Mouse (Mus musculus): Measurements from ENCODE around the gene Psmb11. TPM values are rescaled to one million over a fixed set of nuclear protein-coding genes. Genes with fewer than 3 reads are reported as not detected.
A peak's percentile ranks its signal among the peaks of the same experiment; 100 is the strongest.

Gene Psmb11
- polyA plus RNA-seq, 2 experiments: 0.01 TPM; not detected in 1

DNA sequence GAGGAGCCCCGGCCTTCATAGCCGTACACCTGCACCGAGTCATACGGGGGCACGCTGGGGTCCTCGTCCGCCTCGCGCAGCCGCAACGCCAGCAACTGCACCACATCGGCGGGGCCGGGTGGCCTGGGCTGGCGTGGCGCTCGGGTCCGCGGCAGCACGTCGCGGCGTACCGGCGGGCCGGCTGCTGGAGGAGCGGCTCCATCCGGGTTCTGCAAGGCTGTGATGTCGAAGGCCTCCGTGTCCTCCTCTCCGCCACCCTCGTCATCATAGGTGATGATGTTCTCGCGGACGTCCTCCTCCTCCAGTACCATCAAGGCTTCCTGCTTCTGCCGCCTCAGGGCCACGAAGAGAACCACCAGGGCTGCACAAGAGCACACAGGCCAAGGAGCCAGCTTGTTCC lies 11.0 kb downstream of the Psmb11 start:
- 91% methylated on average over 17 of the region's 37 CpGs for WGBS
- peaks cover 63% of the 10 kb centered on the region for H3K36me3 ChIP-seq (ENCODE audit: control insufficient read depth, insufficient read depth, low read length)

GRCm38 (mm10) chr14:54634182-54634581 lies 12.9 kb downstream of the Psmb11 start:
- Histone ChIP-seq H3K27ac (replicated peaks; ENCODE audit: low read depth, low read length) (no peak overlapping the region), H3K4me1 (ENCODE audit: control insufficient read depth, insufficient read depth, low read length) (no peaks in the 10 kb centered on the region; the same call in 1 of the 2 replicates), H3K4me3 (replicated peaks; ENCODE audit: low read length) (no peak overlapping the region), H3K27me3 (ENCODE audit: control insufficient read depth, insufficient read depth, low read length) (no peaks in the 10 kb centered on the region), H3K36me3 (ENCODE audit: control insufficient read depth, insufficient read depth, low read length) (peaks cover 77% of the 10 kb centered on the region), H3K9ac (ENCODE audit: low read depth, low read length, severe bottlenecking) (no peak overlapping the region), H3K4me2 (replicated peaks; ENCODE audit: low read depth, low read length, severe bottlenecking) (no peak overlapping the region), H3K9me3 (ENCODE audit: control insufficient read depth, low read length) (no peaks in the 10 kb centered on the region)
- DNase-seq (ENCODE audit: low spot score) (no peak), ATAC-seq (ENCODE audit: low FRiP score, low read depth) (no peak)
- TF ChIP-seq POLR2A (IDR thresholded peaks at IDR 0.05; ENCODE audit: borderline replicate concordance, extremely low read depth, insufficient read depth, insufficient read length): no peak
- WGBS: 88% methylated on average over 4 of the region's 4 CpGs

More for the DNA sequence above, 11.0 kb downstream of the Psmb11 start:
- Histone ChIP-seq H3K4me2 (replicated peaks; ENCODE audit: low read depth, low read length, severe bottlenecking) (no peak overlapping the region), H3K9ac (ENCODE audit: low read depth, low read length, severe bottlenecking) (no peak overlapping the region), H3K27ac (replicated peaks; ENCODE audit: low read depth, low read length) (no peak overlapping the region), H3K27me3 (ENCODE audit: control insufficient read depth, insufficient read depth, low read length) (no peaks in the 10 kb centered on the region), H3K4me1 (ENCODE audit: control insufficient read depth, insufficient read depth, low read length) (no peaks in the 10 kb centered on the region), H3K9me3 (ENCODE audit: control insufficient read depth, low read length) (no peaks in the 10 kb centered on the region), H3K4me3 (replicated peaks; ENCODE audit: low read length) (no peak overlapping the region)
- ATAC-seq (ENCODE audit: low FRiP score, low read depth) (no peak), DNase-seq (ENCODE audit: low spot score) (no peak)
- TF ChIP-seq POLR2A (IDR thresholded peaks at IDR 0.05; ENCODE audit: borderline replicate concordance, extremely low read depth, insufficient read depth, insufficient read length): no peak

DNA sequence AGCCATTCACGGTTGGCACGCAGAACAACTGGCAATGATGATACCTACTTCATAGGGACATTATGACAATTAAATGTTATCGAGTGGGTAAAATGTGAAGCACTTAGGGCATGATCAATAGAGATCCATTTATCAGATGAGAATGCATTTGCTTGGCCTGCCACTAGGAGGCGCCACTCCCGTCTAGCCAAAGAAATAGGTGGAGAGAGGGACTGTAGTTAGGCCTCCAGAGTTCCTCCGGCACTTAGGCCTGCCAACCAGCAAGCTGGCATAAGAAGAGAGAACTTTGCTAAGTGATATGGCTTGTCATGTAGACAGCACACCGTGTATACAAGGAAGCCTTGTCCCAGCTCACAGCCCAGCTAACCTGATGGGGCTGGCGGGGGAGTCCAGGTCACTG lies 15.7 kb downstream of the Psmb11 start:
- 57% methylated on average over 8 of the region's 8 CpGs for WGBS
- no peaks in the 10 kb centered on the region for H3K27me3 ChIP-seq (ENCODE audit: control insufficient read depth, insufficient read depth, low read length)
- no peak overlapping the region for H3K4me3 ChIP-seq (replicated peaks; ENCODE audit: low read length)
- TF ChIP-seq POLR2A (IDR thresholded peaks at IDR 0.05; ENCODE audit: borderline replicate concordance, extremely low read depth, insufficient read depth, insufficient read length): no peak
- H3K4me1 ChIP-seq (ENCODE audit: control insufficient read depth, insufficient read depth, low read length): peaks cover 10% of the 10 kb centered on the region
- DNase-seq (ENCODE audit: low spot score): no peak
- H3K9me3 ChIP-seq (ENCODE audit: control insufficient read depth, low read length): no peaks in the 10 kb centered on the region
- no peak for ATAC-seq (ENCODE audit: low FRiP score, low read depth)
- no peak overlapping the region for H3K4me2 ChIP-seq (replicated peaks; ENCODE audit: low read depth, low read length, severe bottlenecking)
- H3K36me3 ChIP-seq (ENCODE audit: control insufficient read depth, insufficient read depth, low read length): peaks cover 63% of the 10 kb centered on the region
- no peak overlapping the region for H3K9ac ChIP-seq (ENCODE audit: low read depth, low read length, severe bottlenecking)
- no peak overlapping the region for H3K27ac ChIP-seq (replicated peaks; ENCODE audit: low read depth, low read length)

- no peak for ATAC-seq (ENCODE audit: low FRiP score, low read depth)
- H3K27me3 ChIP-seq (ENCODE audit: control insufficient read depth, insufficient read depth, low read length): no peaks in the 10 kb centered on the region
- DNase-seq (ENCODE audit: low spot score): no peak
- no peak overlapping the region for H3K9ac ChIP-seq (ENCODE audit: low read depth, low read length, severe bottlenecking)
- no peak overlapping the region for H3K4me2 ChIP-seq (replicated peaks; ENCODE audit: low read depth, low read length, severe bottlenecking)
- no peak overlapping the region for H3K4me3 ChIP-seq (replicated peaks; ENCODE audit: low read length)
- no peak overlapping the region for H3K27ac ChIP-seq (replicated peaks; ENCODE audit: low read depth, low read length)
- TF ChIP-seq POLR2A (IDR thresholded peaks at IDR 0.05; ENCODE audit: borderline replicate concordance, extremely low read depth, insufficient read depth, insufficient read length): no peak
- peaks cover 10% of the 10 kb centered on the region for H3K4me1 ChIP-seq (ENCODE audit: control insufficient read depth, insufficient read depth, low read length)
- H3K9me3 ChIP-seq (ENCODE audit: control insufficient read depth, low read length): no peaks in the 10 kb centered on the region
- peaks cover 62% of the 10 kb centered on the region for H3K36me3 ChIP-seq (ENCODE audit: control insufficient read depth, insufficient read depth, low read length)
- 69% methylated on average over 5 of the region's 5 CpGs for WGBS
Observed at GRCm38 (mm10) chr14:54638210-54638609, 17.0 kb downstream of the Psmb11 start.

GRCm38 (mm10) chr14:54640121-54640520 lies 18.9 kb downstream of the Psmb11 start:
- H3K36me3 ChIP-seq (ENCODE audit: control insufficient read depth, insufficient read depth, low read length): peaks cover 63% of the 10 kb centered on the region
- H3K9ac ChIP-seq (ENCODE audit: low read depth, low read length, severe bottlenecking): peak overlapping the region; percentile 81

DNA sequence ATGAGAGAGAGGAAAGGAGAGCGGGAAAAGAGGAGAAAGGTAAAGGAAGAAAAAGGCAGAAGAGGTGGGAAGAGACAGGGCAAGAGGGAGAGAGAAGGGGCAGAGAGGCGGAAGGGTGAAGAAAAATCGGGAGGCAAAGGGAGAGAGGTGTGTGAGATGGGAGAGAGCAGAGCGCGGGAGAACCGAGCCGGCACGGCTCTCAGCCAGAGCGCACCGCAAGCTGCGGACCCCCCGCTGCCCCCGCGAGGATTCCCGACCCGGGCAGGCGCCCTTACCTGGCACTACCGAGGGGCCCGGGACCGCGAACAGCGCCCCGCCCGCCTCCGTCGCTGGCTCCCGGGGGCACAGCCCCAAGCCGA lies 19.7 kb downstream of the Psmb11 start, which contains the start of gene Gm17606:
TSS of gene Gm17606 (plus strand) at position 7 of the 359 bp plus-strand sequence.
- H3K27me3 ChIP-seq (ENCODE audit: control insufficient read depth, insufficient read depth, low read length): no peaks in the 10 kb centered on the region
- no peak for TF ChIP-seq POLR2A (IDR thresholded peaks at IDR 0.05; ENCODE audit: borderline replicate concordance, extremely low read depth, insufficient read depth, insufficient read length)
- H3K4me3 ChIP-seq (replicated peaks; ENCODE audit: low read length): peak within 1 kb of the TSS; percentile 77
- 0% methylated on average over 8 of the region's 28 CpGs for WGBS
- DNase-seq (ENCODE audit: low spot score): no peak
- H3K4me1 ChIP-seq (ENCODE audit: control insufficient read depth, insufficient read depth, low read length): peaks cover 10% of the 10 kb centered on the region
- peak within 1 kb of the TSS; percentile 88 for H3K4me2 ChIP-seq (replicated peaks; ENCODE audit: low read depth, low read length, severe bottlenecking)
- H3K36me3 ChIP-seq (ENCODE audit: control insufficient read depth, insufficient read depth, low read length): peaks cover 66% of the 10 kb centered on the region
- H3K27ac ChIP-seq (replicated peaks; ENCODE audit: low read depth, low read length): peak within 1 kb of the TSS; percentile 63
- H3K9ac ChIP-seq (ENCODE audit: low read depth, low read length, severe bottlenecking): peak within 1 kb of the TSS; percentile 81
- no peaks in the 10 kb centered on the region for H3K9me3 ChIP-seq (ENCODE audit: control insufficient read depth, low read length)
- ATAC-seq (ENCODE audit: low FRiP score, low read depth): peak; percentile 27

More at GRCm38 (mm10) chr14:54640121-54640520, 18.9 kb downstream of the Psmb11 start:
- 15% methylated on average over 4 of the region's 4 CpGs for WGBS
- Histone ChIP-seq H3K27me3 (ENCODE audit: control insufficient read depth, insufficient read depth, low read length) (no peaks in the 10 kb centered on the region), H3K4me3 (replicated peaks; ENCODE audit: low read length) (peak overlapping the region; percentile 77), H3K4me1 (ENCODE audit: control insufficient read depth, insufficient read depth, low read length) (peaks cover 10% of the 10 kb centered on the region), H3K4me2 (replicated peaks; ENCODE audit: low read depth, low read length, severe bottlenecking) (peak overlapping the region; percentile 88), H3K9me3 (ENCODE audit: control insufficient read depth, low read length) (no peaks in the 10 kb centered on the region), H3K27ac (replicated peaks; ENCODE audit: low read depth, low read length) (no peak overlapping the region)
- ATAC-seq (ENCODE audit: low FRiP score, low read depth) (no peak), DNase-seq (ENCODE audit: low spot score) (no peak)
- TF ChIP-seq POLR2A (IDR thresholded peaks at IDR 0.05; ENCODE audit: borderline replicate concordance, extremely low read depth, insufficient read depth, insufficient read length): no peak

All from limb, embryonic 14.5 days (tissue).